Mouse (Mus musculus) cerebral cortex, adult 2 months (tissue): ENCODE measurements around the gene 5730596B20Rik.

Source experiments
- WGBS: fragments of 180-500 bp; shearing (Covaris S2); methylation state at CpG from one replicate; pipeline ENCODE4 v1.1.7; 2018; 5-methylcytosine and 5-hydroxymethylcytosine counted together

5730596B20Rik gene

GRCm38 (mm10) chr6:52197271-52197670, 20.0 kb downstream of the 5730596B20Rik start:
- WGBS, result 3% methylated on average over 10 of the region's 10 CpGs

- 7% methylated on average over 30 of the region's 30 CpGs for WGBS
These were observed 22.9 kb downstream of the 5730596B20Rik start for GRCm38 (mm10) chr6:52200073-52200750.

DNA sequence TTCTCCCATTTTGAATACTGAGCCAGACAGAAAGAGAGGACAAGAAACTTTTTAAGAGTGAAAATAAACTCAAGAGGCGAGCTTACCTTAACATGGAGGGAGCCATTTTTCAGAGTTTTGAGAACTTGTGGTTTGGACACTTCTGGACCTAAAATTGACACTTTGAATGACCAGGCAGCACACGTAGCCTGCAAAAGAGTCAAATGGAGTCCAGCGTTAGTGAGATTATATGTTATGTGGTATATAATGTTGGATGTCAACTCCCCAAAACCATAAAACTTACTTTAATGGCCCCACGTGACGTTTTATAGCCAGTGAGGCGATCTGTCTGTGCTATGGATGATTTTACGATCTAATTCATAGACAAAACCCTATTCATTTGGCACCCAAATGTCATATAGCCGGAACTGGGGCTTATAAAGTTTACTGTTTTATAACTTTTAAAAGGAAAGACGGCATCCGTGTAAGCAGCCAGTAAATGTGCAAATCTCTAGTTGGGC, 23.5 kb downstream of the 5730596B20Rik start:
- 14% methylated on average over 10 of the region's 10 CpGs for WGBS

- 22% methylated on average over 1 of the region's 1 CpGs for WGBS
These were observed 24.0 kb downstream of the 5730596B20Rik start for GRCm38 (mm10) chr6:52201269-52201668.

GRCm38 (mm10) chr6:52202362-52203120, 25.2 kb downstream of the 5730596B20Rik start:
- WGBS, result 10% methylated on average over 22 of the region's 22 CpGs

DNA sequence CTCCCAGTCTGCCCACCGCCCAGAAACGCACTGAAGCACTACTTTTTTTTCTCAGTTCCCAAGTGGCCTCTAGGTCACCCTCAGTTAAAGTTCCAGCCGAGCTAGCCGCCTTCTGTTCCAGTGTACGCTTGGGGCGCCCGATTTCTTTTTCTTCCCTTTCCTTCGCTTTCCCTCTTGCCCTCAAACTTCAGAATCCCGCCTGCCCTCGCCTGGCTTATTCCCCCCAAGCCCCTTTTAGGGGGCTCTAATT, 25.7 kb downstream of the 5730596B20Rik start:
- WGBS, result 3% methylated on average over 10 of the region's 10 CpGs

DNA sequence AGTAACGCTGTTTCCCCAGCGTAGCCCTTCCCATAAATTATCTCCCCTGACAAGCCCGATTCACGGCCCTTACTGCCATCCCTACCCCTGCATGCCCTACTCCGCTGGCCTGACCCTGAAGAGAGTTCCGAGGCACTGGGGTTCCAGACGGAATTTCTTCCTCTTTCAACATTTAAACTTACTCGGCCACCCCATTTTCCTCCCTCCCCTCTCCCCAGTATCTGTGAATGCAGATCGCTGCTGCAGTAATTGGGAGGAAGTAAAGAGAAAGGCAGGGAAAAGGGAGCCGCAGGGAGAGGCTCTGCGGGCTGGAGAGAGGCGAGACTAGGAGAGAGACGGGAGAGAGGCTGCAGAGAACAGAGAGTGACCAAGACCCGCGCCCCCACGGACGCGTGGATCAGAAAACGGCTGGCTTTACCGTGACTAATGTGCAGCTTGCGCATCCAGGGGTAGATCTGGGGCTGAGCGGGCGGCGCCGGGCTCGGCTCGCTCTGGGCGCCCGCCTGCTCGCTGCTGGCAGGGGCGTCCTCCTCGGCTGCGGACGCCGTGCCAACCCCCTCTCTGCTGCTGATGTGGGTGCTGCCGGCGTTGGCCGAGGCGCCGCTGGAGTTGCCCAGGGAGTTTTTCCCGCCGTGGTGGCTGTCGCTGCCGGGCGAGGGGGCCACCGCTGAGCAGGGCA, 26.2 kb downstream of the 5730596B20Rik start:
- 2% methylated on average over 45 of the region's 46 CpGs for WGBS

DNA sequence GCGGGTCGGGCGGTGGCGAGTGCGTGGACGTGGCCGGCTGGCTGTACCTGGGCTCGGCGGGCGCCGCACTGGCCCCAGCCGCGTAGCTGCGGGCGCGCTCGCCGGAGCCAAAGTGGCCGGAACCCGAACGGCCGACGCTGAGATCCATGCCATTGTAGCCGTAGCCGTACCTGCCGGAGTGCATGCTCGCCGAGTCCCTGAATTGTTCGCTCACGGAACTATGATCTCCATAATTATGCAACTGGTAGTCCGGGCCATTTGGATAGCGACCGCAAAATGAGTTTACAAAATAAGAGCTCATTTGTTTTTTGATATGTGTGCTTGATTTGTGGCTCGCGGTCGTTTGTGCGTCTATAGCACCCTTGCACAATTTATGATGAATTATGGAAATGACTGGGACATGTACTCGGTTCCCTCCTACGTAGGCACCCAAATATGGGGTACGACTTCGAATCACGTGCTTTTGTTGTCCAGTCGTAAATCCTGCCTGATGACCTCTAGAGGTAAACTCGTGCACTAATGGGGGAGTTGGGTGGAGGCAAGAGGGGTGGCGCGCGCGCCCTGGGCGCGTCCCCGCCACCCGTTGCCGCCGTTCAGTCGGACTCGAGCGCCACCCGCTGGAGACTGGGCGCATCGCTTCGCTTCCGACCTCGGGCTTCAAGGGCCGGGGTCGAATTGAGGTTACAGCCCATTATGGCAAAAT, 26.9 kb downstream of the 5730596B20Rik start, which contains the start of gene Hoxa5:
Gene Hoxa5 (minus strand): TSS at position 538 of the 703 bp plus-strand sequence.
- 2% methylated on average over 65 of the region's 65 CpGs for WGBS

- WGBS, result 6% methylated on average over 14 of the region's 14 CpGs
These were observed 27.9 kb downstream of the 5730596B20Rik start for GRCm38 (mm10) chr6:52205221-52205620.

DNA sequence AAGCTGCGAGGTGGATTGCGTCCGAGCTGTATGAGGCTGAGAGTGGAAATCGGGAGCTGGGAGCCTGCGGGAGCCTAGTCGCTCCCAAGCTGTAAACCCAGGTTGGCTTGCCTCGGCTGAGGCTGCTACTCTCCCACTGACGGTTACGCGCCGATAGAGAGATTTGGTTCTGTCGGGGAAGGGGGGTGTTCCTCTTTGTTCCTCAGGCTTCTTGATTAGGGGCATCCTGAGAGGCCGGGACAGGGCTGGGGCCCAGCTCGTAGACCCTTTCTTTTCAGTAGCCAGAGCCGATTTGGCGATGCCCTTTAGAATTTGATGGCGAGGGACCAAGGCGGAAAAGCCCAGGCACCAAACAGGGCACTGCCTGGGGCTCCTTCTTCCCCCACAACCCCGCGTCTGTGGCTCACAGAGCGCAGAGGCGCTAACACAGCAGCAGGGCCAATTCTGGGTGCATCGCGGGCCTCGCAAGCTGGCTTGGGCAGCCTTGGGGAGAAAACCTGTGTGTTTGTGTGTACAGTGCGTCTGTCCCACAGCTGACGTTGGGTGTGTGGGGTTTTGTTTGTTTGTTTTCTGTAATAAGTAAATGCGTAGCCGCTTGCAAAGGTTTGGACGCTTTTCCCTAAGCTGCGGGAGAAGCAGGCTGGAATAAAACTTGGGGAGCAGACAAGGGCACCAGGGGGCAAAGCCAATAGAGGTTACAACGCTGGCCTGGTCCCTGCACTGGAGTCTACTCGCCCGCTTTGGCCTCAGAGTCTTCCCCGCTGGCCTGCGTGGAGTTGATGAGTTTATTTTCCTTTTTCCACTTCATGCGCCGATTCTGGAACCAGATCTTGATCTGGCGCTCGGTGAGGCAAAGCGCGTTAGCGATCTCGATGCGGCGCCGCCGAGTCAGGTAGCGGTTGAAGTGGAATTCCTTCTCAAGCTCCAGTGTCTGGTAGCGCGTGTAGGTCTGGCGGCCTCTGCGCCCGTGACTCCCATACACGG, 28.6 kb downstream of the 5730596B20Rik start:
- 5% methylated on average over 55 of the region's 55 CpGs for WGBS

DNA sequence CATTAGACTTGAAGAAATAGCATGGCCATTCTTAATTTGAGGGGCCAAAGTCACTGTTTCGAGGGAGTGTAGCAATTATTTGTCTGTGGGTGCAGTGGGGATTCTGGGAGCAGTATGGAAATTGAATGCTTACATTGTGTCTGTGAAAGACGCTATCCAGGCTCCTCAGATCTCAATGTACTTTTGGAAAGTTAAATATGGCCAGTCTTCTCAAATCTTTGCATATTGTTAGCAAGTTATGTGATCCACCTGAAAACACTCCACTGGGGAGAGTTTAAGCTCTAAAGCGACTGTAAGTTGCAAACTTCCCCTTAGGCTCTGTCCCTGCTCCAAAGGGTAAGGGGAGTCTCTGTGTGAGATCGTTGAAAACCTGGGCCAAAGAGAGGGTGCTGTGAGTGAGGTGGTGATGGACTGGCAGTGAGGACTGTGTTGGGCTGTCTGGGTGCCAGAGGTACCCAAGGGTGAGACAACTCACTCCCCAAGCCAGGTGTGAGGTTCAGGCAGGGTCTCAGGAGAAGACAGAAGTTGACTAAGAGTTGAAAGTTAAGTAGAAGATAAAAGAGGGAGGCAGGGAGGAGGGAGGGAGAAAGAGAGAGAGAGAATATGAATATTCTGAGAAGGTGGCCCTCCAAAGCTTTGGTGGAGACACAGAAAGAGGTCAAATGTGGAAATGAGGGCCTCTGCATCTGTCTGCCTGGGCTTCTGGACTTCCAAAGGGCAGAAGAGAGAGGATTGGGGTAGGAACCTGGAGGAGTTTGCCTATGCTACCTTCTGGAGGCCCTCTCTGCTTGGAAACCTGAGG, 29.8 kb downstream of the 5730596B20Rik start:
- 6% methylated on average over 4 of the region's 4 CpGs for WGBS

- 3% methylated on average over 47 of the region's 47 CpGs for WGBS
These were observed 31.0 kb downstream of the 5730596B20Rik start, which contains the start of gene Hoxa6 for GRCm38 (mm10) chr6:52208072-52208867. TSS of gene Hoxa6 (minus strand) at chr6:52208722.

- WGBS, result 8% methylated on average over 18 of the region's 18 CpGs
These were observed 31.8 kb downstream of the 5730596B20Rik start for GRCm38 (mm10) chr6:52208868-52209684.

GRCm38 (mm10) chr6:52209685-52210046, 32.4 kb downstream of the 5730596B20Rik start:
- 12% methylated on average over 12 of the region's 12 CpGs for WGBS

DNA sequence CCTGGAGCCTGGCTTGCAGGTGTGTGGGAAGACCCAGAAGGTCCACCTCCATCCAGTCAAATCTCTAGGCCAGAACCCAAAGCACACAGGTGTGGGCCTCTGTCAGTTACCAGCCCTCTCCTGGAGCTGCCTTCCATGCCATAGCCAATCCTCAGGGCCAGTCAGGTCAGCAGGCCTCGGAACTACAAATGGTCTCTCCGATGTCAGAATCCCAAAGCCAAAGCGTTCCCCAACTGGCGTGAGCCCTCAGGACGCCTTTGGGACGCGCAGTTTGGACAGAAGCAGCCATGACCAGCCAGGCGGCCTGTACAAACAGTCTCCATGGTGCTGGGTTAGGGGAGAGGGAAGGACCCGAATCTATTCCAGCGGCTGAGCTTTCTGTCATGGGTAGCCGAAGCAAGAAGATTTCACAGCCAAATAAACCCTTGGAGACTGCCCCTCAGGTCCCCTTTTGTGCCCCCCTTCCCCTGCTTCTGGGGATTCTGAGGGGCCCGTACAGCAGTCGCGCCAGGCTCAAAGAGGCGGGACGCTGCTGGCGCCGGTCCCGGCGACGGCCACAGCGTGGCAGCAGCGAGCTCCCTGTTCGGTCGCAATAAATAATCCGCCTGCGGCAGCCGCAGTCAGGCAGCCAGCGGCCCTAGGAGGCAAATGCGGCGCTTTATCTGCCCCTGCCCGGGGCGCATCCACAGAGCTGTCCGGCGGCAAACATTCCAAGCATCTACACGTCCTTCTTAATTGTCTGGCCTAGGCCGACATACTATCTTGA, 34.1 kb downstream of the 5730596B20Rik start:
- 2% methylated on average over 37 of the region's 37 CpGs for WGBS

- 6% methylated on average over 13 of the region's 13 CpGs for WGBS
These were observed 34.7 kb downstream of the 5730596B20Rik start for GRCm38 (mm10) chr6:52211961-52212360.

DNA sequence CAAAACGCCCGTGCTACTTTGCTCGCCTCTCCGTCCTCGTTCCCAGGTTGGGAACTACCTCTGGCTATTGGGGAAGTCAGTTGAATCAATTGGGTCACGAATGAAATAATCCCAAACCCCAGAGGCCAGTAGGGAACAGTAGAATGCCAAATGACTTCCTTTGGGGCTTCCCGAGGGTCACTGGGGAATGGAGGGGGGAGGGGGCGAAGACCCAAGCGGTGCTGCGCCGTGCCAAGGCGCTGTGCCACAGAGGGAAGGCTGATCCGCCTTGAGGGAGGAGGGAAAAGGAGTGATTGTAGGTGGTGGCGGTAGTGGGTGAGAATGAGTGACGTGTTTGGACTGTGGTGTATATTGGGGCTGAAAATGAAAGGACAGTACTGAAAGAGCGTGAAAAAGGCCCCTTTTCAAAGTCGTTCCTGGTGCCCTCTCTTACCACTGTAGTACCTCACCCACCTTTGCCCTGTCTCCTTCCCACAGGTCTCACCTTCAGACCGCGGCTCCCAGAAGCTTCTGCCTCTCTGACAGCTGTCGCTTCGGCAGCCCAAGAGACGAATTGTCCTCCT, 35.3 kb downstream of the 5730596B20Rik start:
- WGBS, result 3% methylated on average over 22 of the region's 22 CpGs
